Mouse (Mus musculus) spleen, adult 18-20 months (tissue): ENCODE data around the gene Hepacam.
A peak's percentile ranks its signal among the peaks of the same experiment; 100 is the strongest.

Experiments
- DNase-seq, 2 experiments: peaks; one replicate each; pipeline ENCODE4 v3.0.0; 2022; ENCODE audit warnings: mixed read lengths in 2 of 2

Hepacam gene

DNA sequence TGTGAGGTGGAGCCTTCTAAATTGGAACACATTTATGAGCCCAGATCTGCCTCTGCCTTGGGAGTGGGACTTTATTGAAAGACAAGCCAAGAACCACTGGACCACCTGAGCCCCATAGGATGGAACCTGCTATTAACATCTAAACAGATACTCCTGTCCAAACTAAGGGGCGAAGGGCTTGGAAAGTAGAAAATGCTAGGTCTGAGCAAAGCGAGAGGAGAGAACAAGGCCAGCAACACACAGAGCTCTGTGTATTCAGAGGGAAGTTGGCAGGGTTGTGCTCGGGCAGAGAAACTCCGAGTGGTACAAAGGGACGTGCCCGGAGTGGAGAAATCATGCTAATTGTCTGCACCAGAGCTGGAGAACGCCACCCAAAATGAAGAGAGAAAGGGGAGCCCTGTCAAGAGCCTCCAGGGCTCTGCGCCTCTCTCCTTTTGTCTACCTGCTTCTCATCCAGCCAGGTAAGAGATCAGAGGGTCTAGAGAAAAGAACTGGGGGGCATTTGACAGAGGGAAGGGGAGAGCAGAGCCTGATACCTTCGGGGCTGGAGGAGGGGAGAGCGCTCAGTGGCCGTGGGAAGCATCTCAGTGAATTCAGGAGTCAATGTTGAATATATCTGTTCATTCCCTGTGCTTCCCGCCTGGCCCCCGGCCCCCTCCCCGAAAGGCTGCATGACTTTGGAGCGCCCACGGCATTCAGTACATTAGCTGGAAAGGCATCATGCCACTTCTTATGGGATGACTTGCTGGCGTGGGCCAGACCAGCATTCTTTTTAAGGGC is at the start of gene Hepacam:
Hepacam (plus strand) TSS at position 51 of the 780 bp plus-strand sequence.
- DNase-seq = no peak

DNA sequence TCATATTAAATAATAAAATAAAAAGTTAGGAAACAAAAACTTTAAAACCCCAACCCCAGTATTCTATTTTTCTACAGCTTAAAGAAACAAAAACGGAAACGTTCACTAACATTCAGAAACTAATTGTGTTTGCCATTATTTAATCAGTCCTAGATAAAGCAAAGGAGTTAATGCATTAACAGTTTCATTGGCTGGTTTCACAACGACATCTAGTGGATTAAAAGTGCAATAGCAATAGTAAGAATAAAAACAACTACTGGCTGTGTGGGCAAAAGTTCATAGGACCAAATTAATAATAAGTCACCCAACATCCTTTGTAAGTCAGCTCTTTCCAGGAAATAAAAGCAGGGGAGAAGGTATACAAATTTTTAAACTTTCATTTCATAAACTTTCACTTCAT is 37.7 kb upstream of the Hepacam start:
- DNase-seq = no peak

- DNase-seq = no peak
Observed at GRCm38 (mm10) chr9:37345406-37345805, 21.7 kb upstream of the Hepacam start.

DNA sequence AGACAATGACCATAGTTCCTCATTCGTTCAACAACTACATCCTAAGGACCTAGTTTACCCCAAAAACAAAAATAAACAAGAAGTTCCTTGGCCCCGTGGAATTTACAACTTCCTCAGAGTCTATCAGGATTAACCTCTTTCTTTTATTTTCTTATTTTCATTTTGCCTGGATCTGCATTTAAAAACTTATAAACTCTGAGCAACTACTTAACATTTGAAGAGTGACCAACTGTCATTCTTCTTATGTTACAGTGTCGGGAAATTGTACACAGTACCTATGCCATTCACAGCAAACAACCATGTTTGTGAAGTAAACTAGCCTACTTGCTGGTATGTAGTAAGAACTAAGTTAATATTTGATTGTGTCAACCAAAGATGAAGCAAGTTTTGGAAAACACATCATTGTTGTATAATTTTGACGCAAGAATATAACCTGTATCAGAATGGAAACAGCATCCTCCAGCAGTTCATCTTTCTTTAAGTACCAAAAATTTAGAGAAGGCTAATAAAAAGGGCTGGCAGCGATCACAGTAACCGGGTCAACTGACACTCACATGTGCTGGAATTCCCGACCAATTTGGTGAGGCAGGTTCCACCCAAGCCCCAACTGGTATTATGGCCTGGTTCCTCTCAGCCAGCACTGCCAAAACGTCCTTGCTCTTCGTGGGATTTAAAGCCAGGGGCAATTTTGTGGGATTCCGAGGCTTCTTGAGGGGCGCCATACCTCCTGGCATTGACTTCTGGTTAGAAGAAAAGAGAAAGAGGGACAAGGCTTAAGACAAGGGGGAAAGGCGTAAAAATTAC is 19.8 kb upstream of the Hepacam start:
- DNase-seq = peak in 1 of 2 experiments; percentile 7

- DNase-seq = peak; percentile 92 to 93
Observed at GRCm38 (mm10) chr9:37347988-37348642, 19.0 kb upstream of the Hepacam start, which contains the start of gene Ccdc15. Gene Ccdc15, minus strand, starts transcription at chr9:37348432.

DNA sequence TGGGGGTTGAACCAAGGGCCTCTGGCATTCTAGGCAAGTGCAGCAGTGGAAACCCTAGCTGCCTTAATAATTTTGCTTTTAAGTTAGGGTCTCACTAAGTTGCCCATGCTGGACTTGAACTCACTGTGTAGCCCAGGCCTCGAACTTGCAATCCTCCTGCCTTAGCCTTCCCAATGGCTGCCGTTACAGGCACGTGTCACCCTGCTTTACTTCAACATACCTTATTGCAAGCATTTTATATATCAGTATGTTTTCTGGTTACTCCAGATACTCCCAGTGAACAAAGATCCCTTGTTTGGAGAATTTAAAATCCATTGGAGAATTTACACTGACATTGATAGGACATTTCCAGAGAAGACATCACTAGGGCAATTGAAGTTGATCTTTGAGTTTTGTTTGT is 18.1 kb upstream of the Hepacam start:
- DNase-seq = no peak

DNA sequence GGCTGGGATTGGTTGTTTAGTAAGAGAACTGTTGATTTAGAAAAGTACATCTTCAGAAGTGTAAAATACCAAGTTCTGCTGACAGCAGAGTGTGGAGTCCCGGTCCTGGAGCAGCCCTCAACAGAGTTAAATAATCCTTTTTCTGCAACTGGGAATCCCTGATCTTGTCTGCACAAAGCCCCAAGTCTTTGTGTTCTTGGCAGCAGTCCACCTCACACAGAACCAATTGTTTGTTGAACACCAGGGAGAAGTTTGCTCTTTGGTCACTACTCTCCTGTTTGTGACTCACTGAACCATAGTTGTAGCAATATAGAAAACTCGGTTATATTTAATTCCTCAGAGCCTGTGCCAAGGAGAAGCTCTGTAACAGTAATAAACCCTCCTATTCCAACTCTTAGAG is 15.9 kb upstream of the Hepacam start:
- no peak for DNase-seq

- DNase-seq = no peak
Observed at GRCm38 (mm10) chr9:37354485-37354884, 12.7 kb upstream of the Hepacam start.

DNA sequence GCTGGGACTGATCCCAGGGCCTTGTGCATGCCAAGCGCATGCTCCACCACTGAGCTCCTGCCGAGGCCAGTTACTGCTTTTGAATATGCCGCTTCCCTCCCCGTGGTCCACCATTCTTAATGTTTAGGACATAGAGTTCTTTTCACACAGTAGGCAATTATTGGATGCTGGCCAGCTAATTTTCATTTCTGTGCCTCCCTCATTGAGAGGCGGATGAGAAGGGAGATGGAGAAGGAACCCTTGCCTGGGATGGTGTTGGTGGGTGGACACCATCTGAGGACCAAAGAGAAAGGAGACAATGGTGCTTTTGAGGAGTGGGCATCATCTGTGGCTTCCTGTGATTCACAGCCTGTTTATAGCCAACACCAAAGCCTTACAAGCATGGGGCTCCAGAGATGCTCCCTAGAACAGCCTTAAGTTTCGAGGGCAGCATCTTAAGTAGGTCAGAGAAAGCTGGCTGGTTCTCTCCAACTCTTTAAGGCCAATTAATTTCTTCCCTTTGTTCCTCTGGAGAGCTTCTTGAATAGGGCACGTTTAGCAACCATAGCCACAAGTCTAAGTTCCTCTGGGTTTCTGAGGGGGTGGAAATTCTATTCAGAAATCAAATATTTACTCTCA is 8.3 kb upstream of the Hepacam start:
- no peak for DNase-seq

- DNase-seq = no peak
Observed at GRCm38 (mm10) chr9:37359331-37360220, 7.6 kb upstream of the Hepacam start.

DNA sequence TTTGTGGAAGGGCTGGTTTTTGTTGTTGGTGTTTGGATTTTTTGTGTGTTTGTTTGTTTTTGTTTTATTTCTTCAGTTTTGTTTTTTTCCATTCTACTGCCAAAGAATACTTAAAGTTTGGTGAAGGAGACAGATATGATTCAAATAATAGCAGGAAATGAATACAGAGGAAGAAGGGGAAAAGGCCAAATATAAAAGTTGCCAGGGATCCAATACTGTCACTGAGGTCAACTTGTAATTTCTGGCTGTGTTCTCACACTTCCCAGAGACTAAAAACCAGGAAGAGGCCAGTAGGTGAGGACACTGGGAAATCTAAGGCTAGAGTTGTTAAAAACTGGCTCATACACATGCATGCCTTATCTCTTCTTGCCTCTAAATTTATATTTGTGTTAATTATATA is 5.1 kb upstream of the Hepacam start:
- no peak for DNase-seq

DNA sequence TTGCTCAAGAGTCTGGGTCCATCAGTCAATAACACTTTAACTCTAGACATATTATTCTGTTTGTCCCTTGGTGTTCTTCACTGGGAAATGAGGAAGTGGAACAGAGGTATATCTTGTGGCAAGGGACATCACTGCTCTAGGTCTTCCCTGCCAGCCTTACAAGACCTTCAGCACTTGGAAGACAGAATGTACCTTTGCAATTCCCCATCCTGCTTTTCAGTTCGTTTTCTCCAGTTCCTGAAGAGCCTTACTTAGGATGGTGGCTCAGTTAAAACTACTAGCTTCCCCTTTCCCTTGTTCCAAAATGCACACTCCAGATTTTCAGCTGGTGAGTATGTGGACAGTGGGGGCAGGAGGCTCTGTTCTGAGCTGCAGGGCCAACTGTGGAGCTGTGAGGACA is 4.3 kb upstream of the Hepacam start:
- DNase-seq = no peak

DNA sequence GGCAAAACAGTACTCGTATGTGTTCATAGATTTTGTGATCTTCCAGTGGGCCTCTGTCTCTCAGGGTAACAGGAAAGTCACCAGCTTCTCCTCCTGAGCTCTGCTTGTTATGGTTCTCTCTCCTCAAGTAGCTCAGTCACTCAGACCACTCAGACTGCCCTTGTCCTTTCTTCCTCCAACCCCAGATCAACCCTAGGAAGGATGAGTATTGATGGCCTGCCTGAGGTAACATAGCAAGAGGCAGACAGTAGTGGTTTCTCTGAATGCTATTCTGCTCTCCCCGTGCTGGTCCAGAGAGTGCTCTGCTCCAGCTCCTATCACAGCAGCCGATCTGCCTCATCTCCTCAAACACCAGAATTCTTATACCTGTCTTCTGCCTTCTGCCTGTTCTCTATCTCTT is 3.6 kb upstream of the Hepacam start:
- no peak for DNase-seq

- no peak for DNase-seq
Observed at GRCm38 (mm10) chr9:37364392-37364791, 2.8 kb upstream of the Hepacam start.

DNA sequence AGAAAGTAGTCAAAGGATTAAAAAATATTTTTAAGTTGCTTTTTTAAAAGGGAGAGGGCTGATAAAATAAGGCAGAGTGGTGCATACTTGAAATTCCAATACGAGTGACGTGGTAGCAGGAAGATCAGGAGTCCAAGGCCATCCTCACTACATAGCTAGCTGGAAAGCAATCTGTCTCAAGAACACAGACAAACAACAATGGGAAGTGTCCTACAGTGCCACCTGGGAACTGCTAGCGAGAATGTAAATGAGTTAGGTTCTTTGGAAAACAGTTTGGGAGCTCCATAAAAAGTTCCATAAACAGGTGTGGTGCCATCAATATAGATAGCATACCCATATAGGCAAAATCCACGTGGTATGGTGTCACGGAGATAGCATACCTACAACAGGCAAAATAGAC is 1.4 kb upstream of the Hepacam start:
- no peak for DNase-seq

- DNase-seq = no peak
Observed at GRCm38 (mm10) chr9:37368081-37368830, 1.1 kb downstream of the Hepacam start.

GRCm38 (mm10) chr9:37368860-37369259 is 1.7 kb downstream of the Hepacam start:
- no peak for DNase-seq

DNA sequence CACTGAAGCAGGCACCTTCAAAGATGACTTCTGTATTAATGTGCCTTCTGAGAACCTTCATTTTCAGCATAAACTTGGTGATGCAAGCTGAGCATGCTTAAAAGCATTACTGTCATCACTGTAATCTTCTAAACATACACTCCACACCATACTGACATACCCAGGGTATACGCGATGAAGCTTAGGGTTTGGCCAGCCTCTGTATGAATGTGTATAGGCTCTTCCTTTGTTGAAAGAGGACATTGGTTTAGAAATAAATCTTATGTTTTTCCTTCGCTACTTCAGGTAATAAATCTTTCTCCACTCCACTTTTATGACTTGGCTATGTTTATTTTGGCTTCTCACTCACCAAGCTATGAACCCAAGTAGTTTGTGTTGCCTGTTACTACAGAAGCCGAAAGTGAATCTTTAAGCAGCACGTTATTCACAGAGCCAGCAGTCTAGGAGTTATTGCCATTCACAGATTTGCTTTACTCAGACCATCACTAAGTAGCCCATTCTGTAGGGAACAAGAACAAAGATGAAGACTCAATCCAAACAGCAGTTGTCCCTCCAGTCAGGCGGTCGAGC is 4.2 kb downstream of the Hepacam start:
- no peak for DNase-seq

DNA sequence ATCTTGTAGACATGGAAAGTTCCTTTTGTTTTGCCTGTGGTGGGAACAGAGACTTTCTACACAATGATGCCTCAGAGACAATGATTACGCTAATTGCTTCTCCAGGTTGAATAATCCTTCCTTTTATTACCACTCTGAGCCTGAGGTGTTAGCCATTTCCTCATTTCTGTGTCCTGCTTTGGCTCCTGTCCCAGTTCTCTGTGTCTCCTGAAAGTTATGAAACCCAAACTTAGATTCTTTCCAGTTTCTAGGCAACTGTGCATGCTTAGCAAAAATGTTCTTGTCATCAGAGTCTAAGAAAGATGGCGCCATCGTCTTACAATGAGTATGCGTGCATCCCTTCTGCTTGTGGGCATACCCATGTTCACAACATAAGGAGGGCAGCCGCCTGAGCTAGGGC is 8.6 kb downstream of the Hepacam start:
- no peak for DNase-seq

DNA sequence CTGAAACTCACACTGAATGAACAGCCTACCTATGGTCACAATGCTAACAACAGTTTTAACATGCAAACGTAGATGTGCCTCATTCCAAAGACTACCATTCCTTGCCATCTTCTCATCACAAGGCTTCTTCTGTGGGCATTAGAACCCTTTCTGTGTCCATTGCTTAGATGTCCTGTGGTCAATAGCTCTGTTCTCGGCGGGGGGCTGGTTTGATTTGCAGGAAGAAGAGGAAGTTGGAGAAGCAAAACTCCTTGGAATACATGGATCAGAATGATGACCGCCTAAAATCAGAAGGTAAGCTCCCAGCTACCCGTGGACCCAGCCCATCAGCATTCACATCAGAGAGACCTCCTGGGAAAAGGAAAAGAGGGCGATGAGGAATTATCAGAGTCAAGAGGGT is 16.0 kb downstream of the Hepacam start:
- no peak for DNase-seq
